Mouse (Mus musculus) E14TG2a.4 (cell line): ENCODE data around the gene Zfp598.

ENCODE experiments used
- CTCF ChIP-seq: conservative IDR thresholded peaks from 2 replicates; pipeline ENCODE4 v1.5.1; 2014; ENCODE audit warnings: low read length
- NANOG ChIP-seq: IDR thresholded peaks from 2 replicates; pipeline ENCODE4 v1.6.1; 2014; ENCODE audit warnings: borderline replicate concordance, low read length, mixed read lengths
- POU5F1 ChIP-seq: IDR thresholded peaks from 2 replicates; pipeline ENCODE4 v1.6.1; 2014; ENCODE audit warnings: low read length, borderline replicate concordance

DNA sequence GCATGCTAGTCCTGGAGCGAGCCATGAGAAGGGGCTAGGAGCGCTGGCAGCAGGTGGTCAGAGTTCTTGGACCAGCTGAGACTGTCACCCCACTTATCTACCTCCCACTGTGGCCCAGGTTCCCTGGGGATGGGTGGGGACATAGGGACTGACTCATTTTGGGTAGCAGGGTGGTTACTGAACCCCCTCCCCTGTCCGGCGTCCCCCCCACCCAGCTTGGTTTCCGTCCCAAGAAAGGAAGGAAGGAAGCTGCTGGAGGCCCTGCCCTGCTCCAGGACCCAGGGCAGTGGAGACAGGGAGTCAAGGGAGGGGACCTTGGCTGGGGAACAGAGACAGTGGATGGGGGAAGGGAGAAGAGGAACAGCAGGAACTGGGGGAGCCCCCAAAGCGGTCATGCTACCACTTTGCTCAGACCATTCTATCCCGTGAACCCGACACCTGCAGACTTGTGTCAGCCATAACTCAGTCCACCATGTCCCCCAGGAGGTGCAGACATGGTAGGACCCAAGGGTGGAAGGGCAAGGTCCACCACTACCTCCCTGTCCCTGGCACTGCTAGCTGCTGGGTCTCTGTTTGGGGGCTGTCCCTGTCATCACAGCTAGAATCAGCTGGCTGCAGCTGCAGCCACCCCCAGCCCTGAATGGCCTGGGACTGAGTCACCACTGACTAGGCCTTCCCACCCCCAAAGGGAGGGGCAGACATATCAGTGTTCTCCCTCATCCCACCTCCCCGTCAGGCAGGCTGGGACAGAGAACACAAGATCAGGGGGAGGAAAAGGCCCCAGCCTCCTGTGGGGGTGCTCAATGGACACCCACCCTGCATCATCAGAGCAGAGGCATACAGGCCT is 24.4 kb upstream of the Zfp598 start:
- TF ChIP-seq CTCF (no peak), NANOG (no peak), POU5F1 (no peak)
